Mouse (Mus musculus) limb, embryonic 10.5 days (tissue): ENCODE results near the gene Celf2. TPM values are rescaled to one million over a fixed set of nuclear protein-coding genes. Genes with fewer than 3 reads are reported as not detected.

Source experiments
- DNase-seq: peaks from one replicate; pipeline ENCODE4 v3.0.0-alpha.2; 2017; ENCODE audit warnings: low spot score
- H3K27ac ChIP-seq: fragments of 300-500 bp; sonication (generic); 2 replicates; pipeline ENCODE4 v1.5.1; 2016; ENCODE audit warnings: mild to moderate bottlenecking
- H3K27me3 ChIP-seq: fragments of 300-500 bp; sonication (generic); 2 replicates; pipeline ENCODE4 v1.6.1; 2016; ENCODE audit warnings: low read depth, mild to moderate bottlenecking; ENCODE audit not compliant: poor library complexity, severe bottlenecking
- H3K36me3 ChIP-seq: fragments of 300-500 bp; sonication (generic); 2 replicates; pipeline ENCODE4 v1.6.1; 2016; ENCODE audit warnings: mild to moderate bottlenecking, moderate library complexity
- H3K4me1 ChIP-seq: fragments of 300-500 bp; sonication (generic); 2 replicates; pipeline ENCODE4 v1.6.1; 2016
- H3K4me3 ChIP-seq: fragments of 300-500 bp; sonication (generic); 2 replicates; pipeline ENCODE4 v1.5.1; 2016; ENCODE audit warnings: mild to moderate bottlenecking, moderate library complexity
- H3K9me3 ChIP-seq: fragments of 300-500 bp; sonication (generic); replicated peaks from 2 replicates; pipeline ENCODE4 v1.6.1; 2016; ENCODE audit warnings: mild to moderate bottlenecking
- WGBS: fragments of 180-500 bp; shearing (Covaris S2); methylation state at CpG from one replicate; pipeline ENCODE4 v1.1.7; 2016; 5-methylcytosine and 5-hydroxymethylcytosine counted together
- polyA plus RNA-seq: library from polyadenylated mRNA; unstranded; fragments of >200 nt; fragmentation: Nextera tagmentation; extraction: Ambion mirVana; gene quantifications from 2 replicates; pipeline ENCODE4 v1.2.1, GENCODE M21; 2016

Celf2 gene
- polyA plus RNA-seq, 1 experiment from 2014 or later: 16.2 TPM

GRCm38 (mm10) chr2:6642222-6642850 is 867.0 kb downstream of the Celf2 start:
- H3K4me1 ChIP-seq: no peaks in the 10 kb centered on the region

GRCm38 (mm10) chr2:6639370-6639769 is 870.0 kb downstream of the Celf2 start:
- Histone ChIP-seq H3K9me3 (no peaks in the 10 kb centered on the region), H3K36me3 (no peaks in the 10 kb centered on the region), H3K27me3 (no peaks in the 10 kb centered on the region), H3K27ac (no peak overlapping the region), H3K4me3 (no peak overlapping the region), H3K4me1 (no peaks in the 10 kb centered on the region)
- DNase-seq: no peak
- 87% methylated on average over 6 of the region's 6 CpGs for WGBS

More at GRCm38 (mm10) chr2:6642222-6642850, 867.0 kb downstream of the Celf2 start:
- no peaks in the 10 kb centered on the region for H3K36me3 ChIP-seq
- no peaks in the 10 kb centered on the region for H3K27me3 ChIP-seq
- no peak overlapping the region for H3K27ac ChIP-seq
- H3K4me3 ChIP-seq: no peak overlapping the region
- no peaks in the 10 kb centered on the region for H3K9me3 ChIP-seq
- WGBS: 91% methylated on average over 3 of the region's 3 CpGs
- DNase-seq: no peak

GRCm38 (mm10) chr2:6637147-6637546 is 872.2 kb downstream of the Celf2 start:
- H3K36me3 ChIP-seq: no peaks in the 10 kb centered on the region
- no peaks in the 10 kb centered on the region for H3K9me3 ChIP-seq
- H3K27me3 ChIP-seq: no peaks in the 10 kb centered on the region
- H3K4me1 ChIP-seq: no peaks in the 10 kb centered on the region
- H3K4me3 ChIP-seq: no peak overlapping the region
- 82% methylated on average over 2 of the region's 2 CpGs for WGBS
- no peak overlapping the region for H3K27ac ChIP-seq
- DNase-seq: no peak

GRCm38 (mm10) chr2:6634899-6635298 is 874.5 kb downstream of the Celf2 start:
- no peaks in the 10 kb centered on the region for H3K9me3 ChIP-seq
- no peaks in the 10 kb centered on the region for H3K36me3 ChIP-seq
- no peak overlapping the region for H3K4me3 ChIP-seq
- no peaks in the 10 kb centered on the region for H3K4me1 ChIP-seq
- WGBS: 94% methylated on average over 6 of the region's 6 CpGs
- no peaks in the 10 kb centered on the region for H3K27me3 ChIP-seq
- DNase-seq: no peak
- no peak overlapping the region for H3K27ac ChIP-seq

- 89% methylated on average over 1 of the region's 1 CpGs for WGBS
- Histone ChIP-seq H3K9me3 (no peaks in the 10 kb centered on the region), H3K4me1 (no peaks in the 10 kb centered on the region), H3K27me3 (no peaks in the 10 kb centered on the region), H3K36me3 (no peaks in the 10 kb centered on the region), H3K4me3 (no peak overlapping the region), H3K27ac (no peak overlapping the region)
- DNase-seq: no peak
Measured at GRCm38 (mm10) chr2:6633115-6633514, 876.2 kb downstream of the Celf2 start.

GRCm38 (mm10) chr2:6623802-6624201 is 885.6 kb downstream of the Celf2 start:
- no peak for DNase-seq
- H3K4me1 ChIP-seq: no peaks in the 10 kb centered on the region
- 69% methylated on average over 4 of the region's 4 CpGs for WGBS
- H3K4me3 ChIP-seq: no peak overlapping the region
- H3K9me3 ChIP-seq: no peaks in the 10 kb centered on the region
- no peaks in the 10 kb centered on the region for H3K36me3 ChIP-seq
- H3K27ac ChIP-seq: no peak overlapping the region
- no peaks in the 10 kb centered on the region for H3K27me3 ChIP-seq

- Histone ChIP-seq H3K27me3 (no peaks in the 10 kb centered on the region), H3K36me3 (no peaks in the 10 kb centered on the region), H3K4me3 (no peak overlapping the region), H3K27ac (no peak overlapping the region), H3K4me1 (no peaks in the 10 kb centered on the region), H3K9me3 (no peaks in the 10 kb centered on the region)
- 71% methylated on average over 5 of the region's 5 CpGs for WGBS
- no peak for DNase-seq
Measured at GRCm38 (mm10) chr2:6622082-6622481, 887.3 kb downstream of the Celf2 start.

- H3K9me3 ChIP-seq: no peaks in the 10 kb centered on the region
- H3K4me3 ChIP-seq: no peak overlapping the region
- H3K4me1 ChIP-seq: no peaks in the 10 kb centered on the region
- no peak for DNase-seq
- no peaks in the 10 kb centered on the region for H3K27me3 ChIP-seq
- no peak overlapping the region for H3K27ac ChIP-seq
- 94% methylated on average over 3 of the region's 3 CpGs for WGBS
- no peaks in the 10 kb centered on the region for H3K36me3 ChIP-seq
Measured at GRCm38 (mm10) chr2:6618856-6619255, 890.5 kb downstream of the Celf2 start.

- no peaks in the 10 kb centered on the region for H3K4me1 ChIP-seq
- H3K9me3 ChIP-seq: no peaks in the 10 kb centered on the region
- no peaks in the 10 kb centered on the region for H3K27me3 ChIP-seq
Measured at GRCm38 (mm10) chr2:6618450-6618849, 890.9 kb downstream of the Celf2 start.

GRCm38 (mm10) chr2:6604347-6604746 is 905.0 kb downstream of the Celf2 start:
- 96% methylated on average over 2 of the region's 2 CpGs for WGBS
- Histone ChIP-seq H3K27ac (no peak overlapping the region), H3K4me3 (no peak overlapping the region), H3K9me3 (no peaks in the 10 kb centered on the region), H3K4me1 (no peaks in the 10 kb centered on the region), H3K36me3 (no peaks in the 10 kb centered on the region), H3K27me3 (no peaks in the 10 kb centered on the region)
- DNase-seq: no peak

More at GRCm38 (mm10) chr2:6618450-6618849, 890.9 kb downstream of the Celf2 start:
- H3K27ac ChIP-seq: no peak overlapping the region
- no peak for DNase-seq
- WGBS: 86% methylated on average over 1 of the region's 1 CpGs
- H3K4me3 ChIP-seq: no peak overlapping the region
- H3K36me3 ChIP-seq: no peaks in the 10 kb centered on the region

GRCm38 (mm10) chr2:6603880-6604279 is 905.5 kb downstream of the Celf2 start:
- Histone ChIP-seq H3K27ac (no peak overlapping the region), H3K4me1 (no peaks in the 10 kb centered on the region), H3K4me3 (no peak overlapping the region), H3K9me3 (no peaks in the 10 kb centered on the region), H3K36me3 (no peaks in the 10 kb centered on the region), H3K27me3 (no peaks in the 10 kb centered on the region)
- DNase-seq: no peak
- whole genome bisulfite sequencing: 79% methylated on average over 6 of the region's 6 CpGs

GRCm38 (mm10) chr2:6602163-6602562 is 907.2 kb downstream of the Celf2 start:
- no peaks in the 10 kb centered on the region for H3K4me1 ChIP-seq
- no peak overlapping the region for H3K4me3 ChIP-seq
- no peak for DNase-seq
- H3K27ac ChIP-seq: no peak overlapping the region
- no peaks in the 10 kb centered on the region for H3K9me3 ChIP-seq
- H3K27me3 ChIP-seq: no peaks in the 10 kb centered on the region
- WGBS: 83% methylated on average over 4 of the region's 4 CpGs
- no peaks in the 10 kb centered on the region for H3K36me3 ChIP-seq

- no peaks in the 10 kb centered on the region for H3K9me3 ChIP-seq
- DNase-seq: no peak
- H3K27ac ChIP-seq: no peak overlapping the region
- WGBS: 85% methylated on average over 1 of the region's 1 CpGs
- H3K36me3 ChIP-seq: no peaks in the 10 kb centered on the region
- H3K4me1 ChIP-seq: peaks cover 17% of the 10 kb centered on the region
- no peak overlapping the region for H3K4me3 ChIP-seq
- H3K27me3 ChIP-seq: no peaks in the 10 kb centered on the region
Measured at GRCm38 (mm10) chr2:6598879-6599167, 910.5 kb downstream of the Celf2 start.
